ENCODE assay signal across 8 mouse cellular contexts in the genomic region with DNA sequence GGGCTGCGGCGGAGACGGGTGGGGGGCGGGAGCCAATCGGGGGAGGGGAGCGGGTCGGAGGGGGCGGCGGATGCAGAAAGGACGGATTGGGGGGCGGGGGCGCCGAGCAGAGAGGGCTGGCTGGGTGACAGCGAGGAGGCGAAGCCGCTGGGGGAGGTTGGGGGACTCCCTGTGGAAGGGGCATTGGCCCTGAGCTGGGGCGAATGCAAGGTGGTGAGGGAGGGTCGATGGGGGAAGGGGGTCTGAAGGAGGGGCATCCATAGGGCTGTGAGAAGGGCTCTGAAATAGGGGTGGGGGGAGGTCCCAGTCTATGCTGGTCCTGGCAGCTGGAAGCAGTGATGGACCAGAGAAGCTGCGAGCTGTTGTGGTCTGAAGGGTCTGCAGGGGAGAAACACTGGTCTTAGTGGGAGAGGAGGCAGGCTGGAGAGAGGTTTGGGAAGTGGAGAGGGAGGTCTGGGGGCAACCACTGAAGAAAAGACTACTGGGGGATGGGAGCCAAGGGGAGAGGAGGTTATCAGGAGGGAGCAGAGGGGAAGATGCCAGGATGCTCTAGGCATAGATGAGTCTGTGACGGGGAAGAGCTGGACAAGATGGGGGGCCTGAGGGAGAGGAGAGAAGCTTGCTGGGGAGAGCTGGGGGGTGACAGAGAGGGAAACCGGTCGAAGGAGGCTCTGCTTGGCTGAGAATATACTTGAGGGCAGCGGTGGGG. TPM values are rescaled to one million over a fixed set of nuclear protein-coding genes. Genes with fewer than 3 reads are reported as not detected.
DNase-seq lines count a peak whose midpoint lies in the region; ATAC-seq and TF ChIP-seq lines count a peak whose summit lies in the region.

No protein-coding gene starts in this region.

- TF ChIP-seq EP300 in heart, postnatal 0 days (IDR thresholded peaks at IDR 0.05; ENCODE audit: low read depth): no peak

- no peak overlapping the region for H3K9ac ChIP-seq in heart, postnatal 0 days (replicated peaks; ENCODE audit: low read depth, low read length)
- peak overlapping the region; percentile 86 for H3K9ac ChIP-seq in forebrain, embryonic 13.5 days
- H3K9ac ChIP-seq in limb, embryonic 14.5 days (ENCODE audit: low read depth, low read length, severe bottlenecking): no peak overlapping the region

- no peak overlapping the region for H3K27ac ChIP-seq in heart, postnatal 0 days (ENCODE audit: low read depth)
- no peak overlapping the region for H3K27ac ChIP-seq in cortical plate, adult 2 months (ENCODE audit: insufficient read depth, low read length)
- H3K27ac ChIP-seq in forebrain, embryonic 13.5 days: peak overlapping the region; percentile 86
- H3K27ac ChIP-seq in limb, embryonic 14.5 days (replicated peaks; ENCODE audit: low read depth, low read length): no peak overlapping the region

- no peaks in the 10 kb centered on the region for H3K9me3 ChIP-seq in heart, postnatal 0 days (replicated peaks; ENCODE audit: control insufficient read depth, low read length)
- H3K9me3 ChIP-seq in forebrain, embryonic 13.5 days (replicated peaks): no peaks in the 10 kb centered on the region
- H3K9me3 ChIP-seq in limb, embryonic 14.5 days (ENCODE audit: control insufficient read depth, low read length): no peaks in the 10 kb centered on the region

- no peaks in the 10 kb centered on the region for H3K36me3 ChIP-seq in heart, postnatal 0 days (replicated peaks; ENCODE audit: control insufficient read depth, insufficient read depth, low read length)
- no peaks in the 10 kb centered on the region for H3K36me3 ChIP-seq in forebrain, embryonic 13.5 days (ENCODE audit: poor library complexity, severe bottlenecking)
- no peaks in the 10 kb centered on the region for H3K36me3 ChIP-seq in limb, embryonic 14.5 days (ENCODE audit: control insufficient read depth, insufficient read depth, low read length)

- peak overlapping the region; percentile 47; the same call in 1 of the 2 replicates for H3K4me3 ChIP-seq in heart, postnatal 0 days (ENCODE audit: low read depth, low read length)
- peak overlapping the region; percentile 87 for H3K4me3 ChIP-seq in cortical plate, adult 2 months (ENCODE audit: insufficient read depth, low read length)
- H3K4me3 ChIP-seq in forebrain, embryonic 13.5 days: peak overlapping the region; percentile 67
- H3K4me3 ChIP-seq in limb, embryonic 14.5 days (replicated peaks; ENCODE audit: low read length): peak overlapping the region; percentile 51
- no peak overlapping the region for H3K4me3 ChIP-seq in lung, adult 2 months (replicated peaks; ENCODE audit: extremely low read depth, low read depth, low read length)

- no peak for TF ChIP-seq CTCF in heart, postnatal 0 days (IDR thresholded peaks at IDR 0.05; ENCODE audit: low read depth)
- TF ChIP-seq CTCF in cortical plate, adult 2 months (IDR thresholded peaks at IDR 0.05; ENCODE audit: extremely low read depth, insufficient read depth, low read length): no peak
- no peak for TF ChIP-seq CTCF in lung, adult 2 months (IDR thresholded peaks at IDR 0.05; ENCODE audit: insufficient read depth, low read length)

- peak overlapping the region; percentile 69; the same call in 1 of the 2 replicates for H3K4me2 ChIP-seq in heart, postnatal 0 days (ENCODE audit: low read depth, low read length)
- peak overlapping the region; percentile 80 for H3K4me2 ChIP-seq in forebrain, embryonic 13.5 days
- peak overlapping the region; percentile 96 for H3K4me2 ChIP-seq in limb, embryonic 14.5 days (replicated peaks; ENCODE audit: low read depth, low read length, severe bottlenecking)

- TF ChIP-seq POLR2A in cortical plate, adult 2 months (IDR thresholded peaks at IDR 0.05; ENCODE audit: extremely low read depth, insufficient read depth, low read length): no peak
- no peak for TF ChIP-seq POLR2A in limb, embryonic 14.5 days (IDR thresholded peaks at IDR 0.05; ENCODE audit: borderline replicate concordance, extremely low read depth, insufficient read depth, insufficient read length)
- no peak for TF ChIP-seq POLR2A in lung, adult 2 months (IDR thresholded peaks at IDR 0.05; ENCODE audit: borderline replicate concordance, extremely low read depth, low read depth, low read length)

- no peak for ATAC-seq in heart, postnatal 0 days (ENCODE audit: insufficient read depth, low read depth)
- peak; percentile 3; the same call in 1 of the 2 replicates for ATAC-seq in forebrain, embryonic 13.5 days
- no peak for ATAC-seq in limb, embryonic 14.5 days (ENCODE audit: low FRiP score, low read depth)

- H3K27me3 ChIP-seq in heart, postnatal 0 days (ENCODE audit: control insufficient read depth, insufficient read depth, low read length): peaks cover 73% of the 10 kb centered on the region
- peaks cover 23% of the 10 kb centered on the region for H3K27me3 ChIP-seq in forebrain, embryonic 13.5 days
- peaks cover 43% of the 10 kb centered on the region for H3K27me3 ChIP-seq in limb, embryonic 14.5 days (ENCODE audit: control insufficient read depth, insufficient read depth, low read length)

- 10% methylated on average over 18 of the region's 23 CpGs for WGBS in heart, postnatal 0 days
- WGBS in forebrain, embryonic 13.5 days: 6% methylated on average over 18 of the region's 23 CpGs
- WGBS in limb, embryonic 14.5 days: 7% methylated on average over 17 of the region's 23 CpGs
- 7% methylated on average over 22 of the region's 23 CpGs for WGBS in lung, adult 2 months

- no peak for DNase-seq in heart, postnatal 0 days (ENCODE audit: low spot score)
- no peak for DNase-seq in heart, adult 8-10 months (ENCODE audit: low spot score)
- DNase-seq in limb, embryonic 14.5 days (ENCODE audit: low spot score): no peak
- no peak for DNase-seq in c-Kit-positive CD71-positive TER-119-positive erythroid progenitor cells, embryonic 14.5 days (ENCODE audit: low spot score)
- no peak for DNase-seq in lung, adult 2 months
- DNase-seq in spleen, postnatal 4 days (ENCODE audit: low spot score in 2 of 2): no peak

- H3K4me1 ChIP-seq in heart, postnatal 0 days (ENCODE audit: control insufficient read depth, insufficient read depth): 0 out of 2 replicates have a peak, but pooled peaks cover 4% of the 10 kb centered on the region
- H3K4me1 ChIP-seq in cortical plate, adult 2 months (ENCODE audit: control insufficient read depth, insufficient read depth, low read length): peaks cover 23% of the 10 kb centered on the region
- H3K4me1 ChIP-seq in forebrain, embryonic 13.5 days: peaks cover 82% of the 10 kb centered on the region
- peaks cover 4% of the 10 kb centered on the region; the same call in 1 of the 2 replicates for H3K4me1 ChIP-seq in limb, embryonic 14.5 days (ENCODE audit: control insufficient read depth, insufficient read depth, low read length)
- H3K4me1 ChIP-seq in lung, adult 2 months (ENCODE audit: control insufficient read depth, insufficient read depth, low read length): 0 out of 2 replicates have a peak, but pooled peaks cover 2% of the 10 kb centered on the region

RNA-seq across cellular contexts. Expression of gene Nrxn2, which starts 0.6 kb away (rescaled TPM):
- total RNA-seq in heart, postnatal 0 days (2014; rRNA removed; ENCODE audit: low replicate concordance): not detected in 2 replicates
- polyA plus RNA-seq in heart, postnatal 0 days (2015; fragmentation: Nextera tagmentation; extraction: Ambion mirVana): 0.67 and 0.68 TPM in 2 replicates
- total RNA-seq in heart, adult 8-10 months (2022): 1 to 10 TPM; 3.3 to 6.8 (median 4.1) TPM
- 279 and 288 TPM in 2 replicates for polyA plus RNA-seq in cortical plate, adult 2 months (2012; rRNA removed)
- polyA plus RNA-seq in forebrain, embryonic 13.5 days (2015; fragmentation: Nextera tagmentation; extraction: Ambion mirVana): 16.9 and 18.1 TPM in 2 replicates
- 3.6 and 6.1 TPM in 2 replicates for polyA plus RNA-seq in limb, embryonic 14.5 days (2012; rRNA removed)
- 1.3 and 2.6 TPM in 2 replicates for polyA plus RNA-seq in limb, embryonic 14.5 days (2014; fragmentation: Nextera tagmentation; extraction: Ambion mirVana)
- polyA plus RNA-seq in lung, adult 2 months (2012; rRNA removed): 7.3 and 11.0 TPM in 2 replicates

RNA-seq across cellular contexts. Expression of gene Rasgrp2, which starts 20.0 kb away (rescaled TPM):
- 25.3 and 55.6 TPM in 2 replicates for total RNA-seq in heart, postnatal 0 days (2014; rRNA removed; ENCODE audit: low replicate concordance)
- 46.6 and 55.5 TPM in 2 replicates for polyA plus RNA-seq in heart, postnatal 0 days (2015; fragmentation: Nextera tagmentation; extraction: Ambion mirVana)
- 10 to 100 TPM; 31.2 to 51.0 (median 43.8) TPM for total RNA-seq in heart, adult 8-10 months (2022)
- polyA plus RNA-seq in cortical plate, adult 2 months (2012; rRNA removed): 52.5 and 78.6 TPM in 2 replicates
- polyA plus RNA-seq in forebrain, embryonic 13.5 days (2015; fragmentation: Nextera tagmentation; extraction: Ambion mirVana): 21.1 and 25.1 TPM in 2 replicates
- 27.6 and 38.0 TPM in 2 replicates for polyA plus RNA-seq in limb, embryonic 14.5 days (2012; rRNA removed)
- 23.4 and 27.5 TPM in 2 replicates for polyA plus RNA-seq in limb, embryonic 14.5 days (2014; fragmentation: Nextera tagmentation; extraction: Ambion mirVana)
- 210 and 287 TPM in 2 replicates for polyA plus RNA-seq in lung, adult 2 months (2012; rRNA removed)

RNA-seq across cellular contexts. Expression of gene Pygm, which starts 34.9 kb away (rescaled TPM):
- total RNA-seq in heart, postnatal 0 days (2014; rRNA removed; ENCODE audit: low replicate concordance): 451 and 487 TPM in 2 replicates
- 390 and 400 TPM in 2 replicates for polyA plus RNA-seq in heart, postnatal 0 days (2015; fragmentation: Nextera tagmentation; extraction: Ambion mirVana)
- 1,000 to 10,000 TPM; 1,301 to 1,379 (median 1,330) TPM for total RNA-seq in heart, adult 8-10 months (2022)
- polyA plus RNA-seq in cortical plate, adult 2 months (2012; rRNA removed): 40.9 and 46.2 TPM in 2 replicates
- polyA plus RNA-seq in forebrain, embryonic 13.5 days (2015; fragmentation: Nextera tagmentation; extraction: Ambion mirVana): 2.0 and 2.1 TPM in 2 replicates
- 20.5 and 23.9 TPM in 2 replicates for polyA plus RNA-seq in limb, embryonic 14.5 days (2012; rRNA removed)
- 17.3 and 22.8 TPM in 2 replicates for polyA plus RNA-seq in limb, embryonic 14.5 days (2014; fragmentation: Nextera tagmentation; extraction: Ambion mirVana)
- polyA plus RNA-seq in lung, adult 2 months (2012; rRNA removed): 32.8 and 135 TPM in 2 replicates

RNA-seq across cellular contexts. Expression of gene Sf1, which starts 55.6 kb away (rescaled TPM):
- 41.8 and 94.6 TPM in 2 replicates for total RNA-seq in heart, postnatal 0 days (2014; rRNA removed; ENCODE audit: low replicate concordance)
- polyA plus RNA-seq in heart, postnatal 0 days (2015; fragmentation: Nextera tagmentation; extraction: Ambion mirVana): 31.8 and 38.3 TPM in 2 replicates
- total RNA-seq in heart, adult 8-10 months (2022): 100 to 1,000 TPM in 1 of 4 experiments, 10 to 100 TPM in 3; 84.3 to 103 (median 91.3) TPM
- 145 and 149 TPM in 2 replicates for polyA plus RNA-seq in cortical plate, adult 2 months (2012; rRNA removed)
- 134 and 139 TPM in 2 replicates for polyA plus RNA-seq in forebrain, embryonic 13.5 days (2015; fragmentation: Nextera tagmentation; extraction: Ambion mirVana)
- 252 and 276 TPM in 2 replicates for polyA plus RNA-seq in limb, embryonic 14.5 days (2012; rRNA removed)
- polyA plus RNA-seq in limb, embryonic 14.5 days (2014; fragmentation: Nextera tagmentation; extraction: Ambion mirVana): 149 and 159 TPM in 2 replicates
- polyA plus RNA-seq in lung, adult 2 months (2012; rRNA removed): 136 and 194 TPM in 2 replicates

Comparison
In these comparisons a context has a peak if more than half of its experiments do, and no peak if none do; other contexts are left out.
1. RNA of gene Nrxn2, which starts 0.6 kb away (polyA plus RNA-seq): 279 to 288 TPM in cortical plate, adult 2 months; 16.9 to 18.1 TPM in forebrain, embryonic 13.5 days, 7.3 to 11.0 TPM in lung, adult 2 months, 1.3 to 6.1 TPM in limb, embryonic 14.5 days and 0.67 to 0.68 TPM in heart, postnatal 0 days; every median in the first group is over 10 times any median in the second.
2. Peak in every context shown above with its lines, with median percentiles within 50 percentile points of each other: H3K4me2 ChIP-seq.